In the genomic region with DNA sequence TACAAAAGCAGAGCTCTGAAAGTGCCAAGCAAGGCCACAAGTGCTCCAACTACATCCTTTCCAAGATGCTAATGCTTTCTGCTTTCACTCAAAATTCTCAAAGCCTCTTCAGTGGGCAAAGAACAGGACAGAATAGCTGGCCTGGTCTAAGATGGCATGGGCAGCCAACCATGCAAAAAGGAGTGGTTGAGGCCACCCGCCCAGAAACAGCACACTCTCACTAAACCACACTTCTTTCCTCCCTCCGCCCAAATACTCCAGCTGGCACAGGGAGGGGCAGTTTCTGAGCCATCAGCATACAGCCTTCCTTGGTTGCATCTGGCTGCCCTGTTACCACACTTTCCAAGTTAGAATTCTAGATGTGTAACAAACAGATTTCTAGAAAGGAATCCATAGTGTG, we compare ENCODE assay signal across 12 mouse cellular contexts.
DNase-seq lines count a peak whose midpoint lies in the region; ATAC-seq lines count a peak whose summit lies in the region.
"Had no signal": no experiment of that assay in that cellular context is flagged by ENCODE, and none has a peak within 500 bp of the region (broad histone marks: within the 10 kb centered on the region; RNA-seq: fewer than 3 reads in every experiment).

No protein-coding gene starts in this region.

- ATAC-seq in frontal cortex, adult (ENCODE audit: low TSS enrichment): peak; percentile 78
- ATAC-seq: lung, postnatal 0 days had no signal

- no peak for DNase-seq in frontal cortex, postnatal 14 days (ENCODE audit: low spot score in 2 of 2)
- DNase-seq in right cerebral cortex, adult 18-20 months: peak; percentile 26
- no peak for DNase-seq in right cerebral cortex, postnatal 4 days
- DNase-seq in liver: peak; percentile 82
- DNase-seq in spleen, postnatal 14 days (ENCODE audit: low spot score in 2 of 2): peak; percentile 22 to 28
- DNase-seq in urinary bladder, postnatal 36 days (ENCODE audit: low spot score in 2 of 2): no peak
- no peak for DNase-seq in cerebellum, adult 18-20 months
- DNase-seq: cerebellum, postnatal 14 days; heart, postnatal 10 days; thymus, postnatal 14 days had no signal

Comparison
In these comparisons a context has a peak if more than half of its experiments do, and no peak if none do; other contexts are left out.
1. DNase-seq: peak in right cerebral cortex, adult 18-20 months (single experiment), liver (single experiment) and spleen, postnatal 14 days (2 of 2); none in frontal cortex, postnatal 14 days (0 of 2), right cerebral cortex, postnatal 4 days (single experiment), urinary bladder, postnatal 36 days (0 of 2) and cerebellum, adult 18-20 months (0 of 2).